Mouse (Mus musculus) thymus, postnatal 0 days (tissue): ENCODE results near the gene Cyp4f39. TPM values are rescaled to one million over a fixed set of nuclear protein-coding genes. Genes with fewer than 3 reads are reported as not detected.
A peak's percentile ranks its signal among the peaks of the same experiment; 100 is the strongest.

Experiments used
- DNase-seq: peaks from one replicate; pipeline ENCODE4 v3.0.0-alpha.2; 2015; ENCODE audit warnings: low spot score
- polyA plus RNA-seq: library from polyadenylated mRNA; unstranded; fragments of >200 nt; fragmentation: Nextera tagmentation; extraction: Ambion mirVana; gene quantifications from 2 replicates; pipeline ENCODE4 v1.2.1, GENCODE M21; 2015

Gene Cyp4f39
- polyA plus RNA-seq, 1 experiment from 2014 or later = 0.30 TPM

- peak; percentile 92 for DNase-seq
These were observed 76.2 kb downstream of the Cyp4f39 start for GRCm38 (mm10) chr17:32528408-32529337.

GRCm38 (mm10) chr17:32532356-32532755 is 79.8 kb downstream of the Cyp4f39 start:
- peak; percentile 73 for DNase-seq

GRCm38 (mm10) chr17:32534068-32534467 is 81.5 kb downstream of the Cyp4f39 start:
- DNase-seq = peak; percentile 30

DNA sequence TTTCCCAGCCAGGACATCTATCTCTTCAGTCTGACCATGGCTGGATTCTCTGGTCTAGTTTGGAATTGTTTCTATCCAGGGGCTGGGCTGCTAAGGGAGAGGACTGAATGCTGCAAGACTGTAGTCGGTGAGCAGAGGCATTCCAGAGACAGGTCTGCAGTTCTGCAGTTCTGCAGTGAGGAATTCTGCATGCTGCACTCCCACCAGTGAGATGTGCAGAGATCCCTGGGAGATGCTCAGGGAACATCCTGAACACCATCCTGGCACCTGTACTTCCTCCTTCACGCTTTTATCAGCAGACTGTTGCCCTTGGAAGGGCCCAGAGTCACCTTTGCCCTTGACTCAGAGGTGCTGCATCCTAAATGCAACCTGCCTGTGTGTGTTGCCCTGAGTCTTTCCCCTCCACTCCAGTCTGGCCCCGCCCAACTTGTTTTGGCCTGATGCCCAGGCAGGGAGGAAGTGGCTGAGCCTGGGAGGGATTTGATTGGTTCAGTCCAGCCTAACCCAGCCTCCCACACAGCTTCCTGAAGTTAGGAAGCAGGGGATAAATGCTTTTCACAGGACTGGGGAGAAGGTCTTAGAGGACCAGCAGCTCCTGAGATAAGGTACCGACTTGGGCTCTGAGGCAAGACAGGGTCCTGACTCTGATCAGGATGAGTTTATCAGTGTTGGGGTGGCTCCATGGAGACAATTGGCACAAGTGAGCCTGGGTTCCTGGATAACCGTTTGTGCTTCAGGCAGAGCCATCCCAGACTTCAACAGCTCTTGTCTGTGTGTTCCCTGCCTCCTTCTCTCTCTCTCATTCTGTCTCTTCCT is 83.7 kb downstream of the Cyp4f39 start, which contains the start of gene Cyp4f16:
Cyp4f16 (plus strand) TSS at position 508 of the 816 bp plus-strand sequence.
- DNase-seq = peak; percentile 25

GRCm38 (mm10) chr17:32536867-32537250 is 84.3 kb downstream of the Cyp4f39 start:
- no peak for DNase-seq

Other genes with a start within 250 kb of the Cyp4f39 start
- 53.3 and 60.7 TPM in 2 replicates for gene Brd4, start 168.0 kb upstream of the Cyp4f39 start, polyA plus RNA-seq
- gene Akap8, start 131.5 kb upstream of the Cyp4f39 start, polyA plus RNA-seq = 73.0 and 82.9 TPM in 2 replicates
- gene Akap8l, start 102.1 kb upstream of the Cyp4f39 start, polyA plus RNA-seq = 62.4 and 66.4 TPM in 2 replicates
- 13.2 and 15.3 TPM in 2 replicates for gene Wiz, start 63.3 kb upstream of the Cyp4f39 start, polyA plus RNA-seq
- 164 and 165 TPM in 2 replicates for gene Rasal3, start 49.1 kb upstream of the Cyp4f39 start, polyA plus RNA-seq
- 32.4 and 34.4 TPM in 2 replicates for gene Pglyrp2, start 28.6 kb upstream of the Cyp4f39 start, polyA plus RNA-seq
- 2.2 and 3.0 TPM in 2 replicates for gene Cyp4f17, start 53.3 kb downstream of the Cyp4f39 start, polyA plus RNA-seq
- 5.6 and 6.3 TPM in 2 replicates for gene Cyp4f16, start 83.8 kb downstream of the Cyp4f39 start, polyA plus RNA-seq
- gene Cyp4f37, start 168.6 kb downstream of the Cyp4f39 start, polyA plus RNA-seq = not detected in 2 replicates
- not detected in 2 replicates for gene Cyp4f40, start 206.2 kb downstream of the Cyp4f39 start, polyA plus RNA-seq
- gene Cyp4f15, start 232.9 kb downstream of the Cyp4f39 start, polyA plus RNA-seq = 0.05 TPM in 1 of 2 replicates, not detected in the other